Mouse (Mus musculus) bone marrow, adult 2 months (tissue): ENCODE results near the gene Denr. TPM values are rescaled to one million over a fixed set of nuclear protein-coding genes. Genes with fewer than 3 reads are reported as not detected.

Experiments
- H3K27ac ChIP-seq: fragments of 200-500 bp; 2 replicates; pipeline ENCODE4 v1.5.1; 2012; ENCODE audit warnings: low read depth, mild to moderate bottlenecking, control low read depth, inconsistent platforms, low read length; ENCODE audit not compliant: control insufficient read depth, poor library complexity, insufficient read depth
- H3K4me1 ChIP-seq: fragments of 200-500 bp; 2 replicates; pipeline ENCODE4 v1.6.1; 2011; ENCODE audit warnings: low read length; ENCODE audit not compliant: control insufficient read depth, insufficient read depth
- H3K4me3 ChIP-seq: fragments of 200-500 bp; replicated peaks from 2 replicates; pipeline ENCODE3; 2011; ENCODE audit warnings: mild to moderate bottlenecking, low read depth, low read length, control low read depth; ENCODE audit not compliant: control insufficient read depth
- CTCF ChIP-seq: fragments of 200-500 bp; IDR thresholded peaks from 2 replicates; pipeline ENCODE4 v1.5.1; 2011; ENCODE audit warnings: low read length, control low read depth; ENCODE audit not compliant: control insufficient read depth, insufficient read depth
- POLR2A ChIP-seq: fragments of 200-500 bp; IDR thresholded peaks from 2 replicates; pipeline ENCODE4 v1.6.1; 2011; ENCODE audit warnings: low read depth, mild to moderate bottlenecking, control low read depth, low read length, borderline replicate concordance; ENCODE audit not compliant: control insufficient read depth
- WGBS: fragments of 180-500 bp; shearing (Covaris S2); methylation state at CpG from one replicate; pipeline ENCODE4 v1.1.7; 2018; 5-methylcytosine and 5-hydroxymethylcytosine counted together
- polyA plus RNA-seq: library from polyadenylated mRNA; stranded (reverse); fragments of >200 nt; gene quantifications from 2 replicates; pipeline ENCODE4 v1.2.4, GENCODE M21; 2011; ENCODE audit warnings: low replicate concordance; ENCODE audit not compliant: missing spikeins, insufficient read depth, insufficient read length

The Denr gene
- polyA plus RNA-seq, 1 experiment, result 41.1 TPM

DNA sequence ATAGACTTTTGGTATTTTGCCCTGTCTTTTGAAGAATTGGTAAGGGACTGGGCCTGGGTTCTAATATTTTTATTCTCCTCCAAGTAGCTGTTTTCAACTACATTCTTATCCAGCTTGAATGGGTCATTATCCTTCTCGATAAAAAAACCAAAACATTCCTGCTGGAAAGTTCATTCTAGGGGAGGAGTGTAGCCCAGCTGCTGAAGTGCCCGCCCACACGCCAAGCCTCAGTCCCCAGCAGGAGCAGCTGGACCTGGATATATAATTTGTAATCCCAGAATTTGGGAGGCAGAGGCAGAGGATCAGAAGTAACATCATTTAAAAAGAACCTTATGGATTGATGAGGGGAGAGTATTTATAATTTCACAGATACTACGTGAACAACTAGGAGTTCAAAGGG, 39.6 kb downstream of the Denr start:
- H3K4me1 ChIP-seq, result no peaks in the 10 kb centered on the region
- WGBS, result 79% methylated on average over 4 of the region's 4 CpGs
- no peak overlapping the region for H3K27ac ChIP-seq
- no peak overlapping the region for H3K4me3 ChIP-seq
- TF ChIP-seq POLR2A, result no peak
- TF ChIP-seq CTCF, result no peak

GRCm38 (mm10) chr5:123947041-123947761, 40.2 kb downstream of the Denr start:
- 57% methylated on average over 7 of the region's 7 CpGs for WGBS
- Histone ChIP-seq H3K27ac (no peak overlapping the region), H3K4me3 (no peak overlapping the region), H3K4me1 (no peaks in the 10 kb centered on the region)
- TF ChIP-seq POLR2A (no peak), CTCF (no peak)

GRCm38 (mm10) chr5:123952365-123953045, 45.5 kb downstream of the Denr start:
- TF ChIP-seq CTCF, result no peak
- no peak overlapping the region for H3K27ac ChIP-seq
- WGBS, result 78% methylated on average over 5 of the region's 5 CpGs
- H3K4me3 ChIP-seq, result no peak overlapping the region
- no peaks in the 10 kb centered on the region for H3K4me1 ChIP-seq

GRCm38 (mm10) chr5:123957213-123957612, 50.2 kb downstream of the Denr start:
- WGBS, result 88% methylated on average over 8 of the region's 8 CpGs
- H3K4me3 ChIP-seq, result no peak overlapping the region
- TF ChIP-seq CTCF (no peak), POLR2A (no peak)

GRCm38 (mm10) chr5:123959018-123959417, 52.0 kb downstream of the Denr start:
- TF ChIP-seq POLR2A (no peak), CTCF (no peak)
- WGBS, result 69% methylated on average over 3 of the region's 3 CpGs
- no peak overlapping the region for H3K4me3 ChIP-seq
- H3K4me1 ChIP-seq, result no peaks in the 10 kb centered on the region; the same call in 1 of the 2 replicates
- H3K27ac ChIP-seq, result no peak overlapping the region

More at GRCm38 (mm10) chr5:123957213-123957612, 50.2 kb downstream of the Denr start:
- Histone ChIP-seq H3K27ac (no peak overlapping the region), H3K4me1 (no peaks in the 10 kb centered on the region)

DNA sequence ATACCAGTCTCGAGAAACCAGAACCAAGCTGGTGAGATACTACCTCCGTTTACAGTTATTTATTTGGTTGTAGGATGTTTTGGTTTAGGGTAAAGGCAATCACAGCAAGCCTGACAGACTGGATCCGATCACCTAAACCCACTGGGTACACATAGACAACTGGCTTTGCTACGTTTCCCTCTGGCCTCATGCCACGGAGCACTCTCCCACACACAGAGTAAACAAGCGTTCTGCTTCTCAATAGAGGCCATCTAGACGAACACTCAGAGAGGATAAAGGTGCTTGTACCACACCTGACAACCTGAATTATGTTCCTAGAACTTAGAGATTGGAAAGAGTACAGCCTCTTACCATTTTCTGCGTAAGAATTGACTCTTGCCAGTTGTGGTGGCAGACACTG, 53.2 kb downstream of the Denr start:
- Histone ChIP-seq H3K4me3 (no peak overlapping the region), H3K4me1 (no peaks in the 10 kb centered on the region; the same call in 1 of the 2 replicates), H3K27ac (no peak overlapping the region)
- 80% methylated on average over 8 of the region's 8 CpGs for WGBS
- no peak for TF ChIP-seq CTCF
- TF ChIP-seq POLR2A, result no peak

DNA sequence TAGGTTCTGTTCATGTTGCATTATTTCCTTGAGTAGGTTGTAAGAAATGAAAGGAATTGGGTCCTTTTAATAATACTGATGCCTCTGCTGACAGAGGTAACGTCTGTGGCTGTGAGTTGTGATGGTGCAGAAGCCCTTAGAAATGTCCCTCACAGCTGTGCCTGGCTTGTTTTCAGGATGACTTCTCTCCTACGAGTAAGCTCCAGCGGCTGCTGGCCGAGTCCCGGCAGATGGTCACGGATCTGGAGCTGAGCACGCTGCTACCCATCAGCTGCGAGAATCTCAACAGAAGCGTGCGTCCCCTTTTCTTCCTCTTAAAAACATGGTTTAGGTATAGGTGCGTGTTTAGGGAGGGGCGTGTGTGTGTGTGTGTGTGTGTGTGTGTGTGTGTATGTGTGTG, 54.1 kb downstream of the Denr start:
- TF ChIP-seq POLR2A (no peak), CTCF (no peak)
- H3K4me3 ChIP-seq, result no peak overlapping the region
- 91% methylated on average over 12 of the region's 12 CpGs for WGBS
- H3K27ac ChIP-seq, result no peak overlapping the region
- no peaks in the 10 kb centered on the region; the same call in 1 of the 2 replicates for H3K4me1 ChIP-seq

DNA sequence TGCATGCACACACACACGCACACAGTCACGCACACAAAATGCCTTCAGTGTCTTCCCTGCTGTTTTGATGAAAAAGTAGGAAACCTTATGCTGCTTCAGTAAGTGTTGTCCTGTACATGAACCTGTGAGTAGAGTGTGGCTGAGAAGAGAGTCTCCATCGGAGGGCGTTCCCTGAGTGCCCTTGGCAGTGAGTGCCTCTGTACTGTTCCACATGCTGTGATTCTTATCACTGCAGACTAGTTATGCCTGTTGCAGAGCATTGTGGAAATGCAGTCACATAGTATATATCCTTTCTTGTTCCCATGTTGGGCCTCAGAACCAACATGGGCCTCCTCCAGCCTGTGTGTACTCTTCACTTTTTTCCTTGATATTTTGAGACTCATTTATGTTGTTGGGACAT, 57.2 kb downstream of the Denr start:
- no peak overlapping the region for H3K4me3 ChIP-seq
- no peak overlapping the region for H3K27ac ChIP-seq
- H3K4me1 ChIP-seq, result no peaks in the 10 kb centered on the region; the same call in 1 of the 2 replicates
- WGBS, result 87% methylated on average over 4 of the region's 4 CpGs
- TF ChIP-seq CTCF (no peak), POLR2A (no peak)
